ENCODE assay signal across 18 mouse cellular contexts in the genomic region with DNA sequence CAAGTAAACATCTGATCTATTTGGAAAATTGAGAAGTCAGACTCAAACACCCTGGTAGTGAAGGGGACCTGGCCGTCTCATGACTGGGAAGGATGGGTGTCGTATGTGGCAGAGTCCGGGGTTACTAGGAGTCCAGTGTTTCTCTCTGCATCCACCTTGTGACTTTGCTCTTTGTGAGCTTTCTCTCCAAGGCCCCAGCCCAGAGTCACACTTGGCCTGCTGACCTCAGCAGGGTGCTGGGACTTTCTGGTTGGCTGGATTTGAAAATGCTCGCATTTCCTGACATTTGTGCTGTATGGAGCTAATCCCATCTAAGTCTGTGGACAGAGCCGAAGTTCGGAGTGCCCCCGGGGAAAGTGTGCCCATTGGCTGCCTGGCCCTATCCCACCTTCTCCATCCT. TPM values are rescaled to one million over a fixed set of nuclear protein-coding genes. Genes with fewer than 3 reads are reported as not detected.
A peak's percentile ranks its signal among the peaks of the same experiment; 100 is the strongest.
DNase-seq lines count a peak whose midpoint lies in the region; ATAC-seq and TF ChIP-seq lines count a peak whose summit lies in the region.
"Had no signal": no experiment of that assay in that cellular context is flagged by ENCODE, and none has a peak within 500 bp of the region (broad histone marks: within the 10 kb centered on the region; RNA-seq: fewer than 3 reads in every experiment).

No protein-coding gene starts in this region.

- no peak overlapping the region for H3ac ChIP-seq in myocyte (ENCODE audit: control insufficient read depth, insufficient read length)

- peak overlapping the region; percentile 94 for H3K4me2 ChIP-seq in heart, embryonic 13.5 days
- peak overlapping the region; percentile 88 for H3K4me2 ChIP-seq in liver, embryonic 12.5 days
- H3K4me2 ChIP-seq in myocyte (ENCODE audit: low read depth), result peak overlapping the region; percentile 6
- H3K4me2 ChIP-seq: neural tube, embryonic 13.5 days had no signal

- no peaks in the 10 kb centered on the region for H3K79me2 ChIP-seq in heart, adult 2 months (replicated peaks; ENCODE audit: control insufficient read depth, insufficient read depth, low read length)
- H3K79me2 ChIP-seq in myocyte (ENCODE audit: control insufficient read depth, insufficient read depth), result peaks cover 6% of the 10 kb centered on the region

- H3K27ac ChIP-seq in cerebellum, adult 2 months (ENCODE audit: insufficient read depth, low read length), result peak overlapping the region; percentile 42; the same call in 1 of the 2 replicates
- H3K27ac ChIP-seq in heart, embryonic 13.5 days (replicated peaks), result no peak overlapping the region
- no peak overlapping the region; the same call in 1 of the 2 replicates for H3K27ac ChIP-seq in heart, adult 2 months
- H3K27ac ChIP-seq in liver, embryonic 12.5 days, result peak overlapping the region; percentile 94
- H3K27ac ChIP-seq: lung, embryonic 15.5 days; neural tube, embryonic 13.5 days had no signal

- H3K4me1 ChIP-seq in cerebellum, adult 2 months (ENCODE audit: control insufficient read depth, insufficient read depth, low read length), result peaks cover 51% of the 10 kb centered on the region
- peaks cover 55% of the 10 kb centered on the region for H3K4me1 ChIP-seq in heart, embryonic 13.5 days
- peaks cover 28% of the 10 kb centered on the region for H3K4me1 ChIP-seq in heart, adult 2 months (ENCODE audit: control insufficient read depth, insufficient read depth, low read length)
- peaks cover 80% of the 10 kb centered on the region for H3K4me1 ChIP-seq in liver, embryonic 12.5 days

- no peak for ATAC-seq in heart, embryonic 13.5 days (ENCODE audit: extremely low read depth, insufficient number of reproducible peaks, low FRiP score, low TSS enrichment)
- ATAC-seq in liver, embryonic 12.5 days, result no peak
- ATAC-seq: forebrain, embryonic 14.5 days; inflammation-experienced regulatory T-cells, adult 6 months; Patski had no signal

- no peak for DNase-seq in cerebellum, adult 2 months
- DNase-seq in cerebellum, postnatal 4 days (ENCODE audit: low spot score in 2 of 2), result no peak
- DNase-seq in heart, adult 2 months, result no peak
- DNase-seq in liver, result no peak
- DNase-seq in layer of hippocampus, postnatal 14 days (ENCODE audit: low spot score in 2 of 2), result no peak
- DNase-seq: cerebellum, postnatal 10 days; layer of hippocampus, postnatal 36 days; left cerebral cortex, postnatal 4 days; right cerebral cortex, postnatal 4 days; thymus, postnatal 4 days had no signal

- intact Hi-C loops in heart, adult 2 months (cut with DNase I), result no loop called here

- no peaks in the 10 kb centered on the region for H3K27me3 ChIP-seq in cerebellum, adult 2 months (ENCODE audit: control insufficient read depth, insufficient read depth, low read length)
- no peaks in the 10 kb centered on the region for H3K27me3 ChIP-seq in heart, embryonic 13.5 days (replicated peaks)
- no peaks in the 10 kb centered on the region for H3K27me3 ChIP-seq in heart, adult 2 months (ENCODE audit: control insufficient read depth, insufficient read depth, low read length)
- no peaks in the 10 kb centered on the region for H3K27me3 ChIP-seq in liver, embryonic 12.5 days (replicated peaks)
- H3K27me3 ChIP-seq in myocyte (ENCODE audit: control insufficient read depth, insufficient read depth, insufficient read length), result no peaks in the 10 kb centered on the region
- H3K27me3 ChIP-seq: lung, embryonic 15.5 days; neural tube, embryonic 13.5 days; Patski had no signal

- 70% methylated on average over 7 of the region's 7 CpGs for WGBS in cerebellum, adult 2 months
- WGBS in heart, embryonic 13.5 days, result 81% methylated on average over 7 of the region's 7 CpGs
- 87% methylated on average over 7 of the region's 7 CpGs for WGBS in heart, adult 2 months
- 84% methylated on average over 7 of the region's 7 CpGs for WGBS in liver, embryonic 12.5 days (ENCODE audit: insufficient replicate concordance)

- no peak overlapping the region for H3K4me3 ChIP-seq in cerebellum, adult 2 months (replicated peaks; ENCODE audit: insufficient read depth, low read depth, low read length)
- H3K4me3 ChIP-seq in heart, embryonic 13.5 days, result no peak overlapping the region
- H3K4me3 ChIP-seq in heart, adult 2 months, result no peak overlapping the region
- H3K4me3 ChIP-seq in liver, embryonic 12.5 days, result no peak overlapping the region
- no peak overlapping the region for H3K4me3 ChIP-seq in myocyte
- H3K4me3 ChIP-seq: lung, embryonic 15.5 days; neural tube, embryonic 13.5 days had no signal

- peak overlapping the region; percentile 10; the same call in 1 of the 2 replicates for H3K9ac ChIP-seq in heart, embryonic 13.5 days
- no peak overlapping the region for H3K9ac ChIP-seq in heart, adult 2 months (ENCODE audit: low read depth, low read length)
- 0 out of 2 replicates have a peak overlapping the region, but pooled peaks have one; percentile 93 for H3K9ac ChIP-seq in liver, embryonic 12.5 days
- H3K9ac ChIP-seq: lung, embryonic 15.5 days; neural tube, embryonic 13.5 days had no signal

- no peak for TF ChIP-seq EP300 in heart, adult 2 months (IDR thresholded peaks at IDR 0.05; ENCODE audit: insufficient read depth, low read depth, low read length)

- no peak for TF ChIP-seq POLR2A in cerebellum, adult 2 months (IDR thresholded peaks at IDR 0.05; ENCODE audit: borderline replicate concordance, insufficient read depth, low read length)
- TF ChIP-seq POLR2A in heart, adult 2 months (IDR thresholded peaks at IDR 0.05; ENCODE audit: insufficient read depth, low read depth, low read length), result no peak
- no peak for TF ChIP-seq POLR2A in myocyte (IDR thresholded peaks at IDR 0.05; ENCODE audit: insufficient read length, low read depth)

- no peaks in the 10 kb centered on the region for H3K9me3 ChIP-seq in heart, embryonic 13.5 days
- H3K9me3 ChIP-seq in liver, embryonic 12.5 days (replicated peaks), result no peaks in the 10 kb centered on the region
- H3K9me3 ChIP-seq: lung, embryonic 15.5 days; neural tube, embryonic 13.5 days had no signal

- peaks cover 25% of the 10 kb centered on the region for H3K36me3 ChIP-seq in heart, embryonic 13.5 days
- no peaks in the 10 kb centered on the region for H3K36me3 ChIP-seq in heart, adult 2 months (ENCODE audit: control insufficient read depth, insufficient read depth, low read length)
- peaks cover 54% of the 10 kb centered on the region for H3K36me3 ChIP-seq in liver, embryonic 12.5 days
- no peaks in the 10 kb centered on the region for H3K36me3 ChIP-seq in myocyte (ENCODE audit: control insufficient read depth, insufficient read depth)

- TF ChIP-seq CTCF in cerebellum, adult 2 months (IDR thresholded peaks at IDR 0.05; ENCODE audit: borderline replicate concordance, insufficient read depth, low read depth, low read length), result no peak
- TF ChIP-seq CTCF in heart, adult 2 months (IDR thresholded peaks at IDR 0.05), result no peak

TF ChIP-seq in myocyte, 11 proteins besides CTCF, POLR2A, EP300 and RAD21:
- TF ChIP-seq CEBPB (IDR thresholded peaks at IDR 0.05; ENCODE audit: insufficient read depth, poor library complexity, severe bottlenecking) (no peak), TCF3 (IDR thresholded peaks at IDR 0.05; ENCODE audit: insufficient read length, low read depth) (no peak), USF1 (IDR thresholded peaks at IDR 0.05; ENCODE audit: low read depth) (no peak), SRF (IDR thresholded peaks at IDR 0.05; ENCODE audit: control insufficient read depth, insufficient read length, low read depth) (no peak)

RNA-seq across cellular contexts. Expression of gene Tpra1, which starts 3.0 kb away (rescaled TPM):
- 206 and 236 TPM in 2 replicates for polyA plus RNA-seq in cerebellum, adult 2 months (2012; rRNA removed)
- polyA plus RNA-seq in heart, embryonic 13.5 days (2015; fragmentation: Nextera tagmentation; extraction: Ambion mirVana), result 39.8 and 47.0 TPM in 2 replicates
- total RNA-seq in heart, adult 2 months (2021), result 10 to 100 TPM; 34.4 to 34.8 TPM
- polyA plus RNA-seq in heart, adult 2 months (2012; rRNA removed), result 88.0 and 118 TPM in 2 replicates
- 52.7 and 53.9 TPM in 2 replicates for polyA plus RNA-seq in liver, embryonic 12.5 days (2016; fragmentation: Nextera tagmentation; extraction: Ambion mirVana)
- 27.3 TPM for polyA plus RNA-seq in myocyte (2012; fragmentation: generic; extraction: Trizol)
- 10 to 100 TPM; 36.7 to 38.0 TPM for total RNA-seq in layer of hippocampus, postnatal 14 days (2021)

RNA-seq across cellular contexts. Expression of gene Mcm2, which starts 6.5 kb away (rescaled TPM):
- polyA plus RNA-seq in cerebellum, adult 2 months (2012; rRNA removed), result 7.5 and 9.8 TPM in 2 replicates
- polyA plus RNA-seq in heart, embryonic 13.5 days (2015; fragmentation: Nextera tagmentation; extraction: Ambion mirVana), result 98.1 and 98.3 TPM in 2 replicates
- 1 to 10 TPM; 5.3 to 6.1 TPM for total RNA-seq in heart, adult 2 months (2021)
- polyA plus RNA-seq in heart, adult 2 months (2012; rRNA removed), result 4.8 and 5.4 TPM in 2 replicates
- polyA plus RNA-seq in liver, embryonic 12.5 days (2016; fragmentation: Nextera tagmentation; extraction: Ambion mirVana), result 240 and 243 TPM in 2 replicates
- polyA plus RNA-seq in myocyte (2012; fragmentation: generic; extraction: Trizol), result 42.1 TPM
- 1 to 10 TPM; 5.4 to 7.8 TPM for total RNA-seq in layer of hippocampus, postnatal 14 days (2021)

RNA-seq across cellular contexts. Expression of gene Podxl2, which starts 30.2 kb away (rescaled TPM):
- 538 and 541 TPM in 2 replicates for polyA plus RNA-seq in cerebellum, adult 2 months (2012; rRNA removed)
- polyA plus RNA-seq in heart, embryonic 13.5 days (2015; fragmentation: Nextera tagmentation; extraction: Ambion mirVana), result 44.1 and 46.1 TPM in 2 replicates
- total RNA-seq in heart, adult 2 months (2021), result 10 to 100 TPM; 13.1 to 15.9 TPM
- polyA plus RNA-seq in heart, adult 2 months (2012; rRNA removed), result 20.7 and 26.2 TPM in 2 replicates
- polyA plus RNA-seq in liver, embryonic 12.5 days (2016; fragmentation: Nextera tagmentation; extraction: Ambion mirVana), result 4.6 and 5.0 TPM in 2 replicates
- polyA plus RNA-seq in myocyte (2012; fragmentation: generic; extraction: Trizol), result 3.4 TPM
- 100 to 1,000 TPM; 212 to 229 TPM for total RNA-seq in layer of hippocampus, postnatal 14 days (2021)
- polyA plus RNA-seq: inflammation-experienced regulatory T-cells, adult 6 months had no signal

Comparison
In these comparisons a context has a peak if more than half of its experiments do, and no peak if none do; other contexts are left out.
1. H3K27ac ChIP-seq: peak in cerebellum, adult 2 months (single experiment) and liver, embryonic 12.5 days (single experiment); none in heart, embryonic 13.5 days (single experiment) and heart, adult 2 months (single experiment).
2. H3K4me2 ChIP-seq: peak in every context shown above with its lines; median percentile 94 in heart, embryonic 13.5 days; 88 in liver, embryonic 12.5 days; 6 in myocyte.
3. RNA of gene Podxl2, which starts 30.2 kb away (polyA plus RNA-seq): 538 to 541 TPM in cerebellum, adult 2 months; 44.1 to 46.1 TPM in heart, embryonic 13.5 days, 20.7 to 26.2 TPM in heart, adult 2 months, 4.6 to 5.0 TPM in liver, embryonic 12.5 days and 3.4 TPM in myocyte (single experiment); every median in the first group is over 10 times any median in the second.